Mouse (Mus musculus): ENCODE data around the gene Add2.

The Add2 gene

GRCm38 (mm10) chr6:86048509-86048908 lies 20.0 kb downstream of the Add2 start:
- DNase-seq (ENCODE audit: low read depth, low spot score), result no peak

GRCm38 (mm10) chr6:86050586-86051268 lies 22.2 kb downstream of the Add2 start:
- DNase-seq (ENCODE audit: low read depth, low spot score), result no peak

- DNase-seq (ENCODE audit: low read depth, low spot score), result no peak
These were observed 23.6 kb downstream of the Add2 start for GRCm38 (mm10) chr6:86052032-86052459.

- DNase-seq (ENCODE audit: low read depth, low spot score), result no peak
These were observed 24.1 kb downstream of the Add2 start for GRCm38 (mm10) chr6:86052556-86052955.

- DNase-seq (ENCODE audit: low read depth, low spot score), result no peak
These were observed 24.6 kb downstream of the Add2 start for GRCm38 (mm10) chr6:86053099-86053498.

- no peak for DNase-seq (ENCODE audit: low read depth, low spot score)
These were observed 25.1 kb downstream of the Add2 start for GRCm38 (mm10) chr6:86053594-86053993.

- DNase-seq (ENCODE audit: low read depth, low spot score), result no peak
These were observed 30.0 kb downstream of the Add2 start for GRCm38 (mm10) chr6:86058475-86058874.

- DNase-seq (ENCODE audit: low read depth, low spot score), result no peak
These were observed 30.8 kb downstream of the Add2 start for GRCm38 (mm10) chr6:86059151-86059853.

- DNase-seq (ENCODE audit: low read depth, low spot score), result no peak
These were observed 31.7 kb downstream of the Add2 start for GRCm38 (mm10) chr6:86060170-86060569.

GRCm38 (mm10) chr6:86062226-86062625 lies 33.7 kb downstream of the Add2 start:
- DNase-seq (ENCODE audit: low read depth, low spot score), result no peak

GRCm38 (mm10) chr6:86062684-86063083 lies 34.2 kb downstream of the Add2 start:
- no peak for DNase-seq (ENCODE audit: low read depth, low spot score)

GRCm38 (mm10) chr6:86064318-86065016 lies 36.0 kb downstream of the Add2 start:
- no peak for DNase-seq (ENCODE audit: low read depth, low spot score)

GRCm38 (mm10) chr6:86066727-86067126 lies 38.2 kb downstream of the Add2 start:
- DNase-seq (ENCODE audit: low read depth, low spot score), result no peak

- DNase-seq (ENCODE audit: low read depth, low spot score), result no peak
These were observed 38.7 kb downstream of the Add2 start for GRCm38 (mm10) chr6:86067145-86067544.

- DNase-seq (ENCODE audit: low read depth, low spot score), result no peak
These were observed 40.5 kb downstream of the Add2 start for GRCm38 (mm10) chr6:86069009-86069408.

- DNase-seq (ENCODE audit: low read depth, low spot score), result no peak
These were observed 41.4 kb downstream of the Add2 start for GRCm38 (mm10) chr6:86069856-86070255.

GRCm38 (mm10) chr6:86070277-86070676 lies 41.8 kb downstream of the Add2 start:
- no peak for DNase-seq (ENCODE audit: low read depth, low spot score)

- DNase-seq (ENCODE audit: low read depth, low spot score), result no peak
These were observed 45.4 kb downstream of the Add2 start for GRCm38 (mm10) chr6:86073882-86074281.

- DNase-seq (ENCODE audit: low read depth, low spot score), result no peak
These were observed 46.2 kb downstream of the Add2 start for GRCm38 (mm10) chr6:86074538-86075204.

- no peak for DNase-seq (ENCODE audit: low read depth, low spot score)
These were observed 48.0 kb downstream of the Add2 start for GRCm38 (mm10) chr6:86076525-86076924.

GRCm38 (mm10) chr6:86077880-86078279 lies 49.4 kb downstream of the Add2 start:
- no peak for DNase-seq (ENCODE audit: low read depth, low spot score)
